Mouse (Mus musculus) skeletal muscle tissue, adult 2 months (tissue): ENCODE data around the gene Fnip1.

Source experiments
- DNase-seq: peaks from one replicate; pipeline ENCODE4 v3.0.0-alpha.2; 2012; ENCODE audit warnings: low read depth, low spot score

Fnip1 gene

DNA sequence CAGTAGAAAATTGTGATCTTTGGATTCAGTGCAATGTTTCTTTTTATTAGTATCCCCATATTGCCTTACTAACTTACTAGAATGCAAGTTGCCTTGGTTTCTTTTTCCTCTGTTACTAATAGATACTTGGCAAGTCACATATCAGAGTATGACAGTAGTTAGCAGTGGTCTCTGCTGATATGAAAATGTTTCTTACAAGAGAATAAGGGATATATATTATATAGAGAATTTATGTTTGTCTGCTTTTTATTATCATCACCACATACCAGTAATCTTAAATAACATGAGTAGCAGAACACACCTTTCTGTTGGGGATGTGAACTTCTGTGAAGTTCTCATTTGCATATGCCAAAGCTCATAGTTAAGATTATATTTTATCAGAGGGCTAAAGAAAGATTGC, 104.4 kb downstream of the Fnip1 start:
- DNase-seq, result no peak

DNA sequence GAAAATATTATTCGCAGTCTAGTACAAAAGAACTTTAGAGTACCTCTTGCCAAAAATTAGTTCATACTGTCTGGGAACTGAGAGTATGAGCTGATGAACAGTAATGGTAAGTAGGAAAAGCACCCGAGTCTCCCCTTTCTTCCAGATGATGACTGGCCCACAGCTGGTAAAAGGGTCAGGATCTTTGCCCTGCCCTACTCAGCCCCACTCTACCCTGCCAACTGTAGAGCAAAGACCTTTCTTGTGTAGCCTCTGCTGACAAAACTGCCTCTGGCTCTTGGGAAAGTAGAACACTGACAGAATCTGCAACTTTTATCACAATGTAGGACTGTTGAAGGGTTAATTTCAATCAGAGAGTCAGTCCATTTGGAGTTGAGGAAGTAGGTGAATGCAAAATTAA, 117.0 kb downstream of the Fnip1 start:
- no peak for DNase-seq

DNA sequence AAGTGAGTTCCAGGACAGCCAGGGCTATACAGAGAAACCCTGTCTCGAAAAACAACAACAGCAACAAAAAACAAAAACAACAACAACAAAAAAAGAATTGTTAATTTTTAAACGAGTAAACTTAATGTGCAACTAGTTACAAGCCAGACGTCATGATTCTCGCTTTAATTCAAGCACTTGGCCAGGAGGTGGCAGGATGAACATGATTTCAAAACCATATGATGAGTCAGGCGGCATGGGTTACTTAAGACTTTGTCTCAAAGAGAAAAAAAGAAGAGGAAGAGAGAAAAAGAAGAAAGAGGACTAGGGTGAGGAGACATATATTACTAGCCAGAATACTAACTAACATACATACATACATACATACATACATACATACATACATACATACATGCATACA, 124.8 kb downstream of the Fnip1 start:
- peak; percentile 10 for DNase-seq
